Mouse (Mus musculus): ENCODE measurements at regions not wholly inside any gene's neighbourhood (a gene's known extent, or its start where the extent isn't known, plus 50 kb on each side); places are given as distances from the start of the nearest gene placed in this dataset.

GRCm38 (mm10) chr9:83700916-83701315 lies 105.2 kb downstream of the Elovl4 start:
- TF ChIP-seq POLR2A (IDR thresholded peaks at IDR 0.05; ENCODE audit: borderline replicate concordance, low read depth, low read length) (no peak), CTCF (IDR thresholded peaks at IDR 0.05; ENCODE audit: low read depth, low read length) (no peak)

All from bone marrow macrophage, adult 2 months (primary cell).